Mouse (Mus musculus): ENCODE data around the gene Olfr1496.
"Not testable (repeated sequence)": the region's sequence is repeated elsewhere in the genome, so short reads cannot be mapped to it uniquely, and the experiment has no call there.

The Olfr1496 gene

GRCm38 (mm10) chr19:13777578-13777977, at the start of gene Olfr1496:
TSS of gene Olfr1496 (plus strand) at chr19:13777878.
- DNase-seq (ENCODE audit: low spot score in 2 of 2): no peak

GRCm38 (mm10) chr19:13739428-13739827, 38.2 kb upstream of the Olfr1496 start, which contains the start of gene Olfr1494:
TSS of gene Olfr1494 (plus strand) at chr19:13739728.
- DNase-seq (ENCODE audit: low spot score in 2 of 2): no peak

- no peak for DNase-seq (ENCODE audit: low spot score in 2 of 2)
Observed at GRCm38 (mm10) chr19:13749366-13749765, 28.3 kb upstream of the Olfr1496 start.

- no peak for DNase-seq (ENCODE audit: low spot score in 2 of 2)
Observed at GRCm38 (mm10) chr19:13764306-13764705, 13.4 kb upstream of the Olfr1496 start, which contains the start of gene Olfr1495. TSS of gene Olfr1495 (plus strand) at chr19:13764606.

- DNase-seq (ENCODE audit: low spot score in 2 of 2): no peak
Observed at GRCm38 (mm10) chr19:13768565-13769276, 9.0 kb upstream of the Olfr1496 start.

GRCm38 (mm10) chr19:13798102-13798501, 20.4 kb downstream of the Olfr1496 start, which contains the start of gene Olfr1497:
TSS of gene Olfr1497 (minus strand) at chr19:13798202.
- DNase-seq (ENCODE audit: low spot score in 2 of 2): no peak

GRCm38 (mm10) chr19:13805486-13805885, 27.8 kb downstream of the Olfr1496 start:
- DNase-seq (ENCODE audit: low spot score in 2 of 2): not testable (repeated sequence)

GRCm38 (mm10) chr19:13812823-13813222, 35.1 kb downstream of the Olfr1496 start:
- DNase-seq (ENCODE audit: low spot score in 2 of 2): no peak

GRCm38 (mm10) chr19:13818827-13819226, 41.1 kb downstream of the Olfr1496 start:
- no peak for DNase-seq (ENCODE audit: low spot score in 2 of 2)

GRCm38 (mm10) chr19:13819347-13819746, 41.7 kb downstream of the Olfr1496 start, which contains the start of gene Olfr1499:
TSS of gene Olfr1499 (minus strand) at chr19:13819447.
- no peak for DNase-seq (ENCODE audit: low spot score in 2 of 2)

- no peak for DNase-seq (ENCODE audit: low spot score in 2 of 2)
Observed at GRCm38 (mm10) chr19:13820847-13821246, 43.2 kb downstream of the Olfr1496 start.

- no peak for DNase-seq (ENCODE audit: low spot score in 2 of 2)
Observed at GRCm38 (mm10) chr19:13828447-13828846, 50.8 kb downstream of the Olfr1496 start.

- DNase-seq (ENCODE audit: low spot score in 2 of 2): no peak
Observed at GRCm38 (mm10) chr19:13830388-13830787, 52.7 kb downstream of the Olfr1496 start, which contains the start of gene Olfr1500. TSS of gene Olfr1500 (minus strand) at chr19:13830488.
